8 mouse cellular contexts compared by ENCODE assay signal in genomic region chr16:4624481-4625110, GRCm38 (mm10). TPM values are rescaled to one million over a fixed set of nuclear protein-coding genes. Genes with fewer than 3 reads are reported as not detected.
A peak's percentile ranks its signal among the peaks of the same experiment; 100 is the strongest.
DNase-seq lines count a peak whose midpoint lies in the region; ATAC-seq and TF ChIP-seq lines count a peak whose summit lies in the region.

Pam16 (minus strand) TSS chr16:4624988.

- TF ChIP-seq CTCF in gastrocnemius, adult 2 months (IDR thresholded peaks at IDR 0.05) = no peak
- TF ChIP-seq CTCF in hindbrain, postnatal 0 days (IDR thresholded peaks at IDR 0.05; ENCODE audit: low read depth) = 0 out of 2 replicates have a peak, but pooled peaks have one; percentile 1
- no peak for TF ChIP-seq CTCF in left cerebral cortex, adult 2 months (IDR thresholded peaks at IDR 0.05)

- H3K36me3 ChIP-seq in hindbrain, postnatal 0 days (ENCODE audit: insufficient read depth, low read length) = peaks cover 27% of the 10 kb centered on the region

- peak; percentile 93 for ATAC-seq in hindbrain, postnatal 0 days
- ATAC-seq in megakaryocyte, adult 5-6 weeks (ENCODE audit: poor library complexity, severe bottlenecking) = peak; percentile 96

- peak within 1 kb of the TSS; percentile 96 for H3K27ac ChIP-seq in gastrocnemius, adult 2 months
- H3K27ac ChIP-seq in hindbrain, postnatal 0 days = peak within 1 kb of the TSS; percentile 93
- peak within 1 kb of the TSS; percentile 91 for H3K27ac ChIP-seq in left cerebral cortex, adult 2 months

- intact Hi-C loops in gastrocnemius, adult 2 months (cut with DNase I) = no loop called here
- intact Hi-C loops in left cerebral cortex, adult 2 months (cut with DNase I) = no loop called here

- no peaks in the 10 kb centered on the region for H3K9me3 ChIP-seq in hindbrain, postnatal 0 days (ENCODE audit: low read length)

- DNase-seq in T-cell, adult 2 months (ENCODE audit: low spot score) = peak; percentile 85
- peak; percentile 89 to 91 for DNase-seq in cerebellum, postnatal 36 days
- peak; percentile 96 for DNase-seq in gastrocnemius, adult 2 months
- DNase-seq in hindbrain, postnatal 0 days (ENCODE audit: low spot score) = peak; percentile 97
- DNase-seq in left cerebral cortex, adult 2 months (ENCODE audit: extremely low spot score in 1 of 2, low spot score in 2 of 2) = peak; percentile 90 to 91
- peak; percentile 92 to 94 for DNase-seq in right cerebral cortex, adult 2 months (ENCODE audit: low spot score in 2 of 2)
- DNase-seq in urinary bladder, postnatal 14 days (ENCODE audit: low spot score) = peak; percentile 93

- H3K4me2 ChIP-seq in hindbrain, postnatal 0 days (ENCODE audit: low read depth, low read length) = peak within 1 kb of the TSS; percentile 83

- WGBS in hindbrain, postnatal 0 days = under 1% methylated on average over 56 of the region's 56 CpGs

- peaks cover 14% of the 10 kb centered on the region for H3K4me1 ChIP-seq in hindbrain, postnatal 0 days (ENCODE audit: insufficient read depth, low read length)

- H3K4me3 ChIP-seq in gastrocnemius, adult 2 months = peak within 1 kb of the TSS; percentile 97
- peak within 1 kb of the TSS; percentile 73 for H3K4me3 ChIP-seq in hindbrain, postnatal 0 days (ENCODE audit: low read length)
- H3K4me3 ChIP-seq in left cerebral cortex, adult 2 months = peak within 1 kb of the TSS; percentile 66

- H3K27me3 ChIP-seq in hindbrain, postnatal 0 days (ENCODE audit: insufficient read depth, low read length) = no peaks in the 10 kb centered on the region

- peak within 1 kb of the TSS; percentile 84 for H3K9ac ChIP-seq in hindbrain, postnatal 0 days (replicated peaks; ENCODE audit: low read length)

RNA-seq across cellular contexts. Expression of gene Pam16, which starts in this region (rescaled TPM):
- total RNA-seq in gastrocnemius, adult 2 months (2021) = 100 to 1,000 TPM in 1 of 2 experiments, 10 to 100 TPM in 1; 97.4 to 112 TPM
- 25.4 and 88.3 TPM in 2 replicates for total RNA-seq in hindbrain, postnatal 0 days (2014; rRNA removed)
- 135 and 140 TPM in 2 replicates for polyA plus RNA-seq in hindbrain, postnatal 0 days (2015; fragmentation: Nextera tagmentation; extraction: Ambion mirVana)
- total RNA-seq in left cerebral cortex, adult 2 months (2021) = 10 to 100 TPM; 78.1 to 94.1 TPM
- 30.8 and 42.8 TPM in 2 replicates for total RNA-seq in megakaryocyte, adult 5-6 weeks (2015)
- total RNA-seq in megakaryocyte, adult 5-6 weeks (2017) = 18.1 and 24.3 TPM in 2 replicates

Comparison
In these comparisons a context has a peak if more than half of its experiments do, and no peak if none do; other contexts are left out.
1. Peak in every context shown above with its lines: DNase-seq, ATAC-seq, H3K4me3 ChIP-seq and H3K27ac ChIP-seq.